Mouse (Mus musculus): Measurements from ENCODE around the gene Fgf22. TPM values are rescaled to one million over a fixed set of nuclear protein-coding genes. Genes with fewer than 3 reads are reported as not detected.

Gene Fgf22
- polyA plus RNA-seq, 1 experiment from 2014 or later: 0.31 TPM

DNA sequence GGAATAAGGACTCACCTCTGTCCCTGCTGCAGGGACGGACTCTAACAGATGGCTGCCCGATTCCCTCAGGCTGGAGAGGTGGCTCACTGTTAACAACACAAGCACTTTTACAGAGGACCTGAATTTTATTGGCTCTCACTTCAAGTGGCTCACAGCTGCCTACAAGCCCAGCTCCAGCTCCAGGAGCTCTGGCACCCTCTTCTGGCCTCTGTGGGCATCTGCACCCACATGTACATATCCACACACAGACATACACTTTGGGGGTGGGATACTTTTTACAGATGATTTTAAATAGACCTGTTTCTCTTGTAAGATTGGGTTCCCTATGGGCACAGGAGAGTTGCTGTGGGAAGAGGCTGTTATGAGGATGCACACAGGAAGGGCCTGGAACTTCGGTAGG, 17.4 kb downstream of the Fgf22 start:
- 92% methylated on average over 3 of the region's 3 CpGs for WGBS
- Histone ChIP-seq H3K9ac (no peak overlapping the region), H3K4me2 (no peak overlapping the region), H3K36me3 (no peaks in the 10 kb centered on the region), H3K27me3 (replicated peaks) (no peaks in the 10 kb centered on the region), H3K9me3 (no peaks in the 10 kb centered on the region), H3K27ac (no peak overlapping the region), H3K4me1 (peaks cover 18% of the 10 kb centered on the region), H3K4me3 (replicated peaks) (no peak overlapping the region)
- no peak for ATAC-seq (ENCODE audit: insufficient read depth, low FRiP score, low read depth)

DNA sequence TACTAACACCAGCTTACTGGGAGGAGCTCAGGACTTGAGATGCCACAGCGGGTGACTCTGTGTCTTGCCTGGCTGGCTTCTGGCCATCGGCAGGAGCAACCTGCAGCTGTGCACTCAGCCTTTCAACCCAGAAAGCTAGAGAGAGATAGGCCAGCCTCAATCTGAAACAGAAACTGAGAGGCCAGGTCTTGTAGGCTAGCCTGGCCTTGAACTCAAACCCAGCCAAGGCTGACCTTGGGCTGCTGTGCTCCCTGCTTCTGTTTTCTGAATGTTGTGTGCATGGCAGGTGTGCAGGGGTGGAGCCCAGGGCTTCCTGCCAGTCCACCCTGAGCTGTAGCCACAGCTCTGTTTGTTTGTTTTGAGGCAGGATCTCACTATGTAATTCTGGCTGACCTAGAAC, 18.3 kb downstream of the Fgf22 start:
- Histone ChIP-seq H3K4me2 (no peak overlapping the region), H3K9me3 (no peaks in the 10 kb centered on the region), H3K27ac (no peak overlapping the region), H3K27me3 (replicated peaks) (no peaks in the 10 kb centered on the region), H3K9ac (no peak overlapping the region), H3K4me1 (peaks cover 21% of the 10 kb centered on the region), H3K36me3 (no peaks in the 10 kb centered on the region), H3K4me3 (replicated peaks) (no peak overlapping the region)
- 84% methylated on average over 2 of the region's 2 CpGs for WGBS
- ATAC-seq (ENCODE audit: insufficient read depth, low FRiP score, low read depth): no peak

DNA sequence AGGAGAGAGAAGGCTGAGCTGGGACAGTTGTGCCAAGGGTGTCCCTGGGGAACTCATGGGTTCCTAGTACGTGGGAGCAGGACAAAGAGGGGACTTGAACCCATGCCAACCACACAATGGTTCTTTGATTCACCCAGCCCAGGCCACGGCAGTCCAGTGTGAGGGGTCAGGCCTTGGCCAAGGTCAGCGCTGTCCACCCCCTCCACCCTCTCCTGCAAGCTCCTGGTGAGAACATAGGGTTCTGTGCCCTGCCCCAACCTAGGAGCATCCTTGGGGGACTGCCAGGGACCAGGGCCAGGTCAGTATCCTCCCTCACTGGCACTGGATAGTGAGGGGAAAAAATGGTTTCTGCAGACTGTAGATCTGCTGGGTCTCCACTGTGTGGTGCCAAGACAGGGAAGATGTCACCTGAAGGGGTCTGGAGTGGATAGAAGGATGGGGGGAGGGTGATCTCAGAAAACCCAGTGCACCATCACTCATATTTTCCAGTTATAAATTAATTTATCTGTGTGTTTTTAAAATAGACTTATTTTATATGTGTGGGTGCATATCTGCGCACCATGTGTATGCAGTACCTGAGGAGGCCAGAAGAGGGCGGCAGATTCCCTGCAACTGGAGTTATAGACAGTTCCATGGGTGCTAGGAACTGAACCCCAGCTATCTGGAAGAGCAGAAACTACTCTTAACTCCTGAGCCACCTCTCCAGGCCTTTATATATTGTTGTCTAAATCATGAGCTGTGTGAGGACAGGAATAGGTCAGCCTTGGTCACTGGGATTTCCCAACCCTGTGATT, 19.8 kb downstream of the Fgf22 start:
- Histone ChIP-seq H3K9ac (no peak overlapping the region), H3K4me1 (peaks cover 30% of the 10 kb centered on the region), H3K4me2 (no peak overlapping the region), H3K27me3 (replicated peaks) (no peaks in the 10 kb centered on the region), H3K36me3 (no peaks in the 10 kb centered on the region), H3K9me3 (no peaks in the 10 kb centered on the region), H3K4me3 (replicated peaks) (no peak overlapping the region), H3K27ac (no peak overlapping the region)
- no peak for ATAC-seq (ENCODE audit: insufficient read depth, low FRiP score, low read depth)
- 57% methylated on average over 5 of the region's 5 CpGs for WGBS

DNA sequence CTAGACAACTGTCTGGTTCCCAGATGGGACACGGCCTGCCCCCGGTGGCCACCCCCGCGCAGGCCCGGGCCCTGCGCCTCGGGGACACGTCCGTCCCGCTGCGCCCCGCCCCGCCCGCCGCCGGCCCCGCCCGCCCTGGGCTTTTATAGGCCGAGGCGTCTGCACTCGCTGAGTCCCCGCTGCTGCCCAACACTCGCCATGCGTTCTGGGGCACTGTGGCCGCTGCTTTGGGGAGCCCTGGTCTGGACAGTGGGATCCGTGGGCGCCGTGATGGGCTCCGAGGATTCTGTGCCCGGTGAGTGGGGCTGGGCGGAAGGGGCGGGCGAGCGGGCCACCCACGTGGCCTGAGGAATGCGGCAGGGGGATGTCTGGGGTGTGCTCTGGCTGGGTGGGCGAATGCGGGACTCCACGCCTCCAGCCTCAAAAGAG, 22.2 kb downstream of the Fgf22 start, which contains the start of gene Fstl3:
Gene Fstl3 (plus strand): TSS at position 170 of the 429 bp plus-strand sequence.
- 1% methylated on average over 39 of the region's 39 CpGs for WGBS
- Histone ChIP-seq H3K27me3 (replicated peaks) (no peaks in the 10 kb centered on the region), H3K9me3 (no peaks in the 10 kb centered on the region), H3K9ac (peak within 1 kb of the TSS; percentile 48; the same call in 1 of the 2 replicates), H3K27ac (peak within 1 kb of the TSS; percentile 53), H3K4me3 (replicated peaks) (peak within 1 kb of the TSS; percentile 49), H3K36me3 (no peaks in the 10 kb centered on the region), H3K4me1 (peaks cover 41% of the 10 kb centered on the region), H3K4me2 (peak within 1 kb of the TSS; percentile 83)
- no peak for ATAC-seq (ENCODE audit: insufficient read depth, low FRiP score, low read depth)

DNA sequence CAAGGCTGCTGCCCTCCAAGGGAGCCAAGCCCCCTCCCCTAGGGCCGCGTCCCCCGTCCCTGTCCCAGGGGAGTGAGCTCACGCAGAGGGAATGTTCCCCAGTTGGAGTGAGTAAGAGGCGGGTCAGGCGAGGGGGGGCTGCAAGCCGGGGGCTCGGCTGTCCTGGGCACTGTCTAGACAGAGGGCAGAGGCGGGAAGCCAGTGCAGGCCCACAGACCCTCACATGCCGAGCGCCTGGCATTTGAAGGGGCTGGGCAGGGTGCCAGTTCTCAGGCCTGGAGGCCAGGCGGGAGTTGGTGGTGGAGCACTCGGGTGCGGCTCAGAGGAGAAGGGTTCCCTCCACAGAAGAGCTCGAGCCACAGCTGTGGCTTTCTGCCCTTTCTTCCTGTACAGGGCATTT, 23.1 kb downstream of the Fgf22 start:
- ATAC-seq (ENCODE audit: insufficient read depth, low FRiP score, low read depth): no peak

DNA sequence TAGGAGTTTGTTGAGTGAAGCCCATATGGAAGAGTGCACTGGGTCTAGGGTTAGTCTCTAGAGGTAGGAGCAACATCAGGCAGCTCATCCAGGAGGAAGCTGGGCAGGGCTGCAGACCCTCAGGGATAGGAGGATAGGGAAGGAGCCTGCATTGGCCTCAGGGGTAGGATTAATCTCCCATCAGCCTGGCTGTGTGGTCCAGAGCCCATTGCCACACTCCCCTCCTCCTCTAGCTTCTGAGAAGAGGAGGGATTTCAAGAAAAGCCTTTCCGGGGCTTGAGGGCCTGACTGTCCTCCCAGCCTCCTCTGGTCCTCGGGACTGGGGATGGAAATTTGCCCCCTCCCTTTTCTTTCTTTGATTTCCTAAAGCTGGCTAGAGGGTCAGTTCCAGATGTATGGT, 24.3 kb downstream of the Fgf22 start:
- WGBS: 32% methylated on average over 2 of the region's 2 CpGs
- H3K27ac ChIP-seq: no peak overlapping the region
- no peak overlapping the region for H3K4me2 ChIP-seq
- H3K4me1 ChIP-seq: peaks cover 41% of the 10 kb centered on the region
- H3K4me3 ChIP-seq (replicated peaks): no peak overlapping the region
- no peak overlapping the region for H3K9ac ChIP-seq
- H3K27me3 ChIP-seq (replicated peaks): no peaks in the 10 kb centered on the region
- no peaks in the 10 kb centered on the region for H3K9me3 ChIP-seq
- ATAC-seq (ENCODE audit: insufficient read depth, low FRiP score, low read depth): no peak
- H3K36me3 ChIP-seq: no peaks in the 10 kb centered on the region

More for the DNA sequence above, 23.1 kb downstream of the Fgf22 start:
- peak overlapping the region; percentile 83 for H3K4me2 ChIP-seq
- peak overlapping the region; percentile 49 for H3K4me3 ChIP-seq (replicated peaks)
- H3K27me3 ChIP-seq (replicated peaks): no peaks in the 10 kb centered on the region
- WGBS: 10% methylated on average over 15 of the region's 15 CpGs
- peaks cover 41% of the 10 kb centered on the region for H3K4me1 ChIP-seq
- peak overlapping the region; percentile 53 for H3K27ac ChIP-seq
- no peak overlapping the region for H3K9ac ChIP-seq
- H3K36me3 ChIP-seq: no peaks in the 10 kb centered on the region
- H3K9me3 ChIP-seq: no peaks in the 10 kb centered on the region

DNA sequence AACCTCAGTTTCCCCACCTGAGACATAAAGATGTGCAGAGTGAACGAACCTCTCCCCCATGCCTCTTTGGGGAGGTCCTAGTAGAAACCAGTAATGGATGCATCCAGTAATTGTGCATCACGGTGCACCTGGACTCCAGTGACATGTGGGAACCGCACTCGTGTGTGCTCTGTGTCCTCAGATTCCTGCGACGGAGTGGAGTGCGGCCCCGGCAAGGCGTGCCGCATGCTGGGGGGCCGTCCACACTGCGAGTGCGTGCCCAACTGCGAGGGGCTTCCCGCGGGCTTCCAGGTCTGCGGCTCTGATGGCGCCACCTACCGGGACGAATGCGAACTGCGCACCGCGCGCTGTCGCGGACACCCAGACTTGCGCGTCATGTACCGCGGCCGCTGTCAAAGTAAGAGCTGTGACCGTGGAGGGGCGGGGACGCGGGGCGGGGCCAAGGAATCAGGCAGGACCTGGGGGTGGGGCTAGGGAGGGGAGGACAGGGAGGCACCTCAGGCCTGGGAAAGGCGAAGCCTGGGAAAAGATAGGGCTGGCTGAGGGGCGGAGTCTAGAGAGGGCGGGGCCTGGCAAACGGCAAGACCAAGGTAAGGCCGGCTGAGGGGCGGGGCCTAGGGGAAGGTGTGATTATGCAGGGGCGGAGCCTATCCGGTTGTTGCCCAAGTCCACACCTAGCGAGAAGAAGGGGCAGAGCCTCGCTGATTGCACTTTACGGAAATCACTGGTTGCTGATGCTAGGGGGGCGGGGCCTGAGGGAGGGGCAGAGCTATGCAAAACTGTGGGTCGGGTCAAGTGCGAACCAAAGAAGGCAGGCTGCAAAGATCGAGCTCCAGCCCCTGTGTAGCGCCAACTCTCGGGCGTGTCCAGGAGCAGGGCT, 25.1 kb downstream of the Fgf22 start:
- Histone ChIP-seq H3K4me1 (peaks cover 41% of the 10 kb centered on the region), H3K27me3 (replicated peaks) (no peaks in the 10 kb centered on the region), H3K9me3 (no peaks in the 10 kb centered on the region), H3K4me3 (replicated peaks) (peak overlapping the region; percentile 50), H3K4me2 (peak overlapping the region; percentile 87), H3K9ac (no peak overlapping the region; the same call in 1 of the 2 replicates), H3K36me3 (no peaks in the 10 kb centered on the region), H3K27ac (peak overlapping the region; percentile 74)
- peak; percentile 90 for ATAC-seq (ENCODE audit: insufficient read depth, low FRiP score, low read depth)
- WGBS: 2% methylated on average over 54 of the region's 55 CpGs

DNA sequence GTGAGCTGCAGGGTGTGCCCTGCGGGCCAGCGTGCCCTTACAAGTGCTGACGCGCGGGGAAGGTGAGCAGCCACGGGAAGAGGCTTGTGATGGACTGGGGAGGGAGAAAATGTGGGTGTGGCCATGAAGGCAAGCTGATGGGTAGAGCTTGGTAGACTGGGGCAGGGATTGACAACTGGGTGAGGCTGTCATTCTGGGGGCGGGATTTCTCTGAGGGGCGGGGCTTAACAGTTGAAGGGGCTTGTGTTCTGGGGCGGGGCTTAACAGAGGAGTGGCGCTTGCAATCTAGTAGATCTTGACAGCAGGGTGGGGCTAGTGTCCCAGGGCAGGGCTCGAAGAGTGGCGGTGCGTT, 25.8 kb downstream of the Fgf22 start:
- Histone ChIP-seq H3K4me2 (peak overlapping the region; percentile 87), H3K27ac (peak overlapping the region; percentile 74), H3K9me3 (no peaks in the 10 kb centered on the region), H3K9ac (no peak overlapping the region), H3K27me3 (replicated peaks) (no peaks in the 10 kb centered on the region), H3K4me1 (peaks cover 41% of the 10 kb centered on the region), H3K4me3 (replicated peaks) (peak overlapping the region; percentile 50), H3K36me3 (no peaks in the 10 kb centered on the region)
- ATAC-seq (ENCODE audit: insufficient read depth, low FRiP score, low read depth): no peak
- WGBS: under 1% methylated on average over 13 of the region's 13 CpGs

DNA sequence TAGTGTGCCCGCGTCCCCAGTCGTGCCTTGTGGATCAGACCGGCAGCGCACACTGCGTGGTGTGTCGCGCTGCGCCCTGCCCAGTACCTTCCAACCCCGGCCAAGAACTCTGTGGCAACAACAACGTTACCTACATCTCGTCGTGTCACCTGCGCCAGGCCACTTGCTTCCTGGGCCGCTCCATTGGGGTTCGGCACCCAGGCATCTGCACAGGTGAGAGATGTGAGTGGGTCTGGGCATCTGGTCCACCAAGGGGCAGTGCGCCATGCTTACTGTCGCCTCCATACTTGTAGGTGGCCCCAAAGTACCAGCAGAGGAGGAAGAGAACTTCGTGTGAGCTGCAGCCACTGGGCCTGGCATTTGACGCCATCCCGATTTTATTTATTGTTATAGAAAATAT, 26.3 kb downstream of the Fgf22 start:
- Histone ChIP-seq H3K27ac (peak overlapping the region; percentile 74), H3K9me3 (no peaks in the 10 kb centered on the region), H3K4me3 (replicated peaks) (peak overlapping the region; percentile 50), H3K27me3 (replicated peaks) (no peaks in the 10 kb centered on the region), H3K36me3 (no peaks in the 10 kb centered on the region), H3K4me2 (peak overlapping the region; percentile 87), H3K4me1 (peaks cover 41% of the 10 kb centered on the region), H3K9ac (no peak overlapping the region)
- no peak for ATAC-seq (ENCODE audit: insufficient read depth, low FRiP score, low read depth)
- WGBS: 27% methylated on average over 21 of the region's 21 CpGs

DNA sequence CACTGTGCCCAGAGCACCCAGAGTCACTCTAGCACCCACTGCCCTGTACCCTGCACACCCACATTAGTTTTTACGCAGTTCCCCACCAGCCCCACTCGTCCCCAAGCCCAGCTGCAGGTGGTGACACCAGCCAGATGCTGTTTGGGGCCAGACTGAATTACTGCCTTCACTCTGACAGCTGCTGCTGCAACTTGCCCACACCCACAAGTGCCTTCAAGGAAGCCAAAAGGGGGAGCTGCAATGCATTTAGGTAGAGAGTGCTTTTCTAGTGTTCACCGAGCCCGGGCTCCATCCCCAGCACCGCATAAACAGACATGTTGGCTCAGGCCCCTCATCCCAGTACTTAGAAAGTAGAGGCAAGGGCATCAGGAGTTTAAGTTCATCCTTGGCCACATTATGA, 27.1 kb downstream of the Fgf22 start:
- ATAC-seq (ENCODE audit: insufficient read depth, low FRiP score, low read depth): no peak
- WGBS: 68% methylated on average over 5 of the region's 5 CpGs
- H3K4me3 ChIP-seq (replicated peaks): no peak overlapping the region
- no peak overlapping the region for H3K9ac ChIP-seq
- H3K4me1 ChIP-seq: peaks cover 37% of the 10 kb centered on the region
- H3K27ac ChIP-seq: no peak overlapping the region
- no peaks in the 10 kb centered on the region for H3K9me3 ChIP-seq
- no peaks in the 10 kb centered on the region for H3K36me3 ChIP-seq
- no peak overlapping the region for H3K4me2 ChIP-seq
- no peaks in the 10 kb centered on the region for H3K27me3 ChIP-seq (replicated peaks)

DNA sequence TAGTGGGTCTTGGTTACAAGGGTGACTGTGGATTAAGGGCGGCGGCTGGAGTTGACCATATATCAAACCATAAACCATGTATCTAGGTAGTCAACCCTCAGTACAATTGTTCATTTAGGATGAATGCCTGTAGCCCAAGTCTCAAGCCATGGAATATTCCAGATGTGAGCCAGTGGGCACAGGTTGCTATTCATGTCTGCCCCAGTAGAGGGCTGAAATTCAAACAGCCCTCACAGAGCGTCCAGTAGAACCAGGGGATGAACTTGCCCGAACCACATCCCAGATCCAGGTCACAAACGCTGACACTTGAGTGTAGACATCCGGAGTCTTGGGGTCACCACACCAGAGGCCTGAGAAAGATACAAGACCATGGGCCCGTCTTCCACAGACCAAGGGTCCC, 28.2 kb downstream of the Fgf22 start:
- WGBS: 57% methylated on average over 7 of the region's 7 CpGs
- no peak for ATAC-seq (ENCODE audit: insufficient read depth, low FRiP score, low read depth)

More for the DNA sequence above, 28.2 kb downstream of the Fgf22 start:
- H3K4me2 ChIP-seq: no peak overlapping the region
- no peaks in the 10 kb centered on the region for H3K36me3 ChIP-seq
- H3K4me3 ChIP-seq (replicated peaks): no peak overlapping the region
- H3K4me1 ChIP-seq: peaks cover 26% of the 10 kb centered on the region
- no peaks in the 10 kb centered on the region for H3K9me3 ChIP-seq
- H3K27me3 ChIP-seq (replicated peaks): no peaks in the 10 kb centered on the region
- no peak overlapping the region for H3K27ac ChIP-seq
- H3K9ac ChIP-seq: no peak overlapping the region
